In genomic region chr9:57158013-57158470, GRCm38 (mm10) we compare ENCODE assay signal across 8 mouse cellular contexts. TPM values are rescaled to one million over a fixed set of nuclear protein-coding genes. Genes with fewer than 3 reads are reported as not detected.
A peak's percentile ranks its signal among the peaks of the same experiment; 100 is the strongest.
DNase-seq lines count a peak whose midpoint lies in the region; ATAC-seq and TF ChIP-seq lines count a peak whose summit lies in the region.

Gene Commd4, minus strand, starts transcription at chr9:57158331.

- H3K9me3 ChIP-seq in embryonic facial prominence, embryonic 15.5 days (replicated peaks): no peaks in the 10 kb centered on the region
- no peaks in the 10 kb centered on the region for H3K9me3 ChIP-seq in limb, embryonic 14.5 days (ENCODE audit: control insufficient read depth, low read length)
- H3K9me3 ChIP-seq in midbrain, postnatal 0 days (ENCODE audit: low read length): no peaks in the 10 kb centered on the region

- under 1% methylated on average over 24 of the region's 24 CpGs for WGBS in bone marrow, adult 2 months
- under 1% methylated on average over 24 of the region's 24 CpGs for WGBS in embryonic facial prominence, embryonic 15.5 days
- WGBS in limb, embryonic 14.5 days: 0% methylated on average over 24 of the region's 24 CpGs
- under 1% methylated on average over 24 of the region's 24 CpGs for WGBS in midbrain, postnatal 0 days

- peak within 1 kb of the TSS; percentile 92 for H3K4me2 ChIP-seq in embryonic facial prominence, embryonic 15.5 days (replicated peaks)
- peak within 1 kb of the TSS; percentile 96 for H3K4me2 ChIP-seq in limb, embryonic 14.5 days (replicated peaks; ENCODE audit: low read depth, low read length, severe bottlenecking)
- H3K4me2 ChIP-seq in midbrain, postnatal 0 days (ENCODE audit: low read depth, low read length, poor library complexity, severe bottlenecking): peak within 1 kb of the TSS; percentile 91

- H3K4me1 ChIP-seq in bone marrow, adult 2 months (ENCODE audit: control insufficient read depth, insufficient read depth, low read length): peaks cover 2% of the 10 kb centered on the region
- peaks cover 12% of the 10 kb centered on the region for H3K4me1 ChIP-seq in embryonic facial prominence, embryonic 15.5 days
- H3K4me1 ChIP-seq in limb, embryonic 14.5 days (ENCODE audit: control insufficient read depth, insufficient read depth, low read length): peaks cover 7% of the 10 kb centered on the region
- peaks cover 12% of the 10 kb centered on the region; the same call in 1 of the 2 replicates for H3K4me1 ChIP-seq in midbrain, postnatal 0 days (ENCODE audit: insufficient read depth, low read length)

- no peak within 1 kb of the TSS for H3K27ac ChIP-seq in bone marrow, adult 2 months (ENCODE audit: control insufficient read depth, insufficient read depth, low read depth, low read length, poor library complexity)
- H3K27ac ChIP-seq in embryonic facial prominence, embryonic 15.5 days (replicated peaks): 0 out of 2 replicates have a peak within 1 kb of the TSS, but pooled peaks have one; percentile 22
- no peak within 1 kb of the TSS for H3K27ac ChIP-seq in limb, embryonic 14.5 days (replicated peaks; ENCODE audit: low read depth, low read length)
- peak within 1 kb of the TSS; percentile 78 for H3K27ac ChIP-seq in midbrain, postnatal 0 days (ENCODE audit: low read depth, low read length)

- peak within 1 kb of the TSS; percentile 44 for H3K9ac ChIP-seq in embryonic facial prominence, embryonic 15.5 days
- H3K9ac ChIP-seq in limb, embryonic 14.5 days (ENCODE audit: low read depth, low read length, severe bottlenecking): peak within 1 kb of the TSS; percentile 69
- peak within 1 kb of the TSS; percentile 78 for H3K9ac ChIP-seq in midbrain, postnatal 0 days (replicated peaks; ENCODE audit: low read length, poor library complexity, severe bottlenecking)

- TF ChIP-seq POLR2A in bone marrow, adult 2 months (IDR thresholded peaks at IDR 0.05; ENCODE audit: borderline replicate concordance, control insufficient read depth, low read depth, low read length): no peak; the same call in 1 of the 2 replicates
- TF ChIP-seq POLR2A in limb, embryonic 14.5 days (IDR thresholded peaks at IDR 0.05; ENCODE audit: borderline replicate concordance, extremely low read depth, insufficient read depth, insufficient read length): no peak

- peak; percentile 98 for DNase-seq in 416B (ENCODE audit: low read depth)
- DNase-seq in heart, adult 8-10 months (ENCODE audit: low spot score): peak; percentile 95
- peak; percentile 97 for DNase-seq in kidney, adult 9 months
- DNase-seq in limb, embryonic 14.5 days (ENCODE audit: low spot score): peak; percentile 97
- DNase-seq in midbrain, postnatal 0 days (ENCODE audit: low spot score): peak; percentile 98
- peak; percentile 42 to 78 for DNase-seq in spleen, postnatal 14 days (ENCODE audit: low spot score in 2 of 2)

- no peaks in the 10 kb centered on the region; the same call in 1 of the 2 replicates for H3K27me3 ChIP-seq in embryonic facial prominence, embryonic 15.5 days
- no peaks in the 10 kb centered on the region for H3K27me3 ChIP-seq in limb, embryonic 14.5 days (ENCODE audit: control insufficient read depth, insufficient read depth, low read length)
- H3K27me3 ChIP-seq in midbrain, postnatal 0 days (ENCODE audit: insufficient read depth, low read length): 0 out of 2 replicates have a peak, but pooled peaks cover 4% of the 10 kb centered on the region

- TF ChIP-seq CTCF in bone marrow, adult 2 months (IDR thresholded peaks at IDR 0.05; ENCODE audit: control insufficient read depth, insufficient read depth, low read length): no peak
- peak; percentile 32 for TF ChIP-seq CTCF in midbrain, postnatal 0 days (IDR thresholded peaks at IDR 0.05)

- peak within 1 kb of the TSS; percentile 74 for H3K4me3 ChIP-seq in bone marrow, adult 2 months (replicated peaks; ENCODE audit: control insufficient read depth, low read depth, low read length)
- peak within 1 kb of the TSS; percentile 87 for H3K4me3 ChIP-seq in embryonic facial prominence, embryonic 15.5 days (replicated peaks)
- peak within 1 kb of the TSS; percentile 72 for H3K4me3 ChIP-seq in limb, embryonic 14.5 days (replicated peaks; ENCODE audit: low read length)
- H3K4me3 ChIP-seq in midbrain, postnatal 0 days (ENCODE audit: low read depth, low read length): peak within 1 kb of the TSS; percentile 80

- peaks cover 13% of the 10 kb centered on the region for H3K36me3 ChIP-seq in embryonic facial prominence, embryonic 15.5 days
- H3K36me3 ChIP-seq in limb, embryonic 14.5 days (ENCODE audit: control insufficient read depth, insufficient read depth, low read length): peaks cover 8% of the 10 kb centered on the region
- H3K36me3 ChIP-seq in midbrain, postnatal 0 days (ENCODE audit: insufficient read depth, low read length): peaks cover 15% of the 10 kb centered on the region

- ATAC-seq in embryonic facial prominence, embryonic 15.5 days (ENCODE audit: insufficient number of reproducible peaks, low FRiP score, low TSS enrichment, low read depth): peak; percentile 84
- ATAC-seq in limb, embryonic 14.5 days (ENCODE audit: low FRiP score, low read depth): peak; percentile 94
- peak; percentile 91 for ATAC-seq in midbrain, postnatal 0 days (ENCODE audit: low FRiP score)

RNA-seq across cellular contexts. Expression of gene Commd4, which starts in this region (rescaled TPM):
- 38.6 and 97.6 TPM in 2 replicates for polyA plus RNA-seq in bone marrow, adult 2 months (2011; ENCODE audit: insufficient read depth, insufficient read length, low replicate concordance, missing spikeins)
- polyA plus RNA-seq in embryonic facial prominence, embryonic 15.5 days (2015; fragmentation: Nextera tagmentation; extraction: Ambion mirVana): 97.6 and 105 TPM in 2 replicates
- 10 to 100 TPM; 22.5 to 32.7 (median 29.0) TPM for total RNA-seq in heart, adult 8-10 months (2022)
- polyA plus RNA-seq in limb, embryonic 14.5 days (2012; rRNA removed): 125 and 147 TPM in 2 replicates
- 93.2 and 95.2 TPM in 2 replicates for polyA plus RNA-seq in limb, embryonic 14.5 days (2014; fragmentation: Nextera tagmentation; extraction: Ambion mirVana)
- 56.9 and 72.8 TPM in 2 replicates for total RNA-seq in midbrain, postnatal 0 days (2014; rRNA removed)
- polyA plus RNA-seq in midbrain, postnatal 0 days (2015; fragmentation: Nextera tagmentation; extraction: Ambion mirVana): 184 and 201 TPM in 2 replicates

Comparison
In these comparisons a context has a peak if more than half of its experiments do, and no peak if none do; other contexts are left out.
1. H3K27ac ChIP-seq: peak in embryonic facial prominence, embryonic 15.5 days (single experiment) and midbrain, postnatal 0 days (single experiment); none in bone marrow, adult 2 months (single experiment) and limb, embryonic 14.5 days (single experiment).
2. Peak in every context shown above with its lines, with median percentiles within 50 percentile points of each other: DNase-seq, H3K4me3 ChIP-seq, ATAC-seq, H3K4me2 ChIP-seq and H3K9ac ChIP-seq.